Mouse (Mus musculus) CH12.LX (cell line): Measurements from ENCODE around the gene Bsg. TPM values are rescaled to one million over a fixed set of nuclear protein-coding genes. Genes with fewer than 3 reads are reported as not detected.

Experiments used
- DNase-seq: peaks from one replicate; pipeline ENCODE4 v3.0.0-alpha.2; 2013; ENCODE audit errors: extremely low read depth
- H3K27ac ChIP-seq: 2 replicates; pipeline ENCODE4 v1.5.1; 2012; ENCODE audit warnings: low read depth, mild to moderate bottlenecking, control low read depth, moderate library complexity; ENCODE audit not compliant: insufficient read depth
- H3K27me3 ChIP-seq: replicated peaks from 2 replicates; pipeline ENCODE3; 2012; ENCODE audit warnings: inconsistent platforms
- H3K36me3 ChIP-seq, 2 experiments: replicated peaks in 1 of 2; 2 replicates each; pipeline versions ENCODE3 to v1.6.1; 2012; ENCODE audit warnings: inconsistent platforms in 1 of 2, low read length in 1 of 2, mild to moderate bottlenecking in 1 of 2, mixed read lengths in 1 of 2, moderate library complexity in 1 of 2; ENCODE audit not compliant: control insufficient read depth in 1 of 2, insufficient read depth in 1 of 2
- H3K4me1 ChIP-seq, 2 experiments: 2 replicates each; pipeline ENCODE4 v1.6.1; 2012; ENCODE audit warnings: inconsistent platforms in 1 of 2, moderate library complexity in 1 of 2; ENCODE audit not compliant: insufficient read depth in 2 of 2, control insufficient read depth in 1 of 2
- H3K4me2 ChIP-seq: 2 replicates; pipeline ENCODE4 v1.6.1; 2012; ENCODE audit warnings: low read depth, mild to moderate bottlenecking, control low read depth; ENCODE audit not compliant: poor library complexity, insufficient read depth, severe bottlenecking
- H3K4me3 ChIP-seq, 3 experiments: fragments of 150-350 bp in 1 of 3; sonication (generic) in 1 of 3; replicated peaks in 1 of 3; 2 replicates each; pipeline versions ENCODE3 to v1.5.1; 2011 to 2012; ENCODE audit warnings: low read depth in 2 of 3, low read length in 2 of 3, mild to moderate bottlenecking in 2 of 3, moderate library complexity in 2 of 3, control low read depth in 1 of 3, improper control_type of control experiment in 1 of 3, inconsistent platforms in 1 of 3, mixed read lengths in 1 of 3; ENCODE audit not compliant: poor library complexity in 1 of 3
- H3K79me2 ChIP-seq: replicated peaks from 2 replicates; pipeline ENCODE4 v1.6.1; 2012; ENCODE audit warnings: mild to moderate bottlenecking, moderate library complexity; ENCODE audit not compliant: control insufficient read depth, poor library complexity, insufficient read depth, severe bottlenecking; ENCODE audit errors: extremely low read depth
- H3K9ac ChIP-seq: 2 replicates; pipeline ENCODE4 v1.6.1; 2012; ENCODE audit warnings: low read depth, mild to moderate bottlenecking, control low read depth, moderate library complexity; ENCODE audit not compliant: insufficient read depth
- H3K9me3 ChIP-seq: replicated peaks from 2 replicates; pipeline ENCODE3; 2012; ENCODE audit warnings: low read length, inconsistent platforms, mixed read lengths
- CHD1 ChIP-seq: IDR thresholded peaks from 2 replicates; pipeline ENCODE4 v1.6.1; 2012; ENCODE audit warnings: low read depth, low read length, improper control_type of control experiment, inconsistent platforms
- CTCF ChIP-seq, 2 experiments: IDR thresholded peaks in 1 of 2; conservative IDR thresholded peaks in 1 of 2; 2 replicates each; pipeline ENCODE4 v1.5.1; 2011 to 2012; ENCODE audit warnings: low read depth in 2 of 2, low read length in 2 of 2, improper control_type of control experiment in 1 of 2, inconsistent platforms in 1 of 2, mild to moderate bottlenecking in 1 of 2, moderate library complexity in 1 of 2
- GABPA ChIP-seq: IDR thresholded peaks from 2 replicates; pipeline ENCODE4 v1.6.1; 2012; ENCODE audit warnings: low read depth, low read length, improper control_type of control experiment, inconsistent platforms; ENCODE audit not compliant: insufficient replicate concordance
- HCFC1 ChIP-seq: IDR thresholded peaks from 2 replicates; pipeline ENCODE4 v1.6.1; 2012; ENCODE audit warnings: low read depth, mild to moderate bottlenecking, inconsistent platforms, low read length, improper control_type of control experiment
- IRF4 ChIP-seq: IDR thresholded peaks from 2 replicates; pipeline ENCODE4 v1.6.1; 2014; ENCODE audit warnings: low read depth, mild to moderate bottlenecking, inconsistent platforms, low read length, improper control_type of control experiment
- JUN ChIP-seq: IDR thresholded peaks from 2 replicates; pipeline ENCODE4 v1.6.1; 2011; ENCODE audit warnings: low read depth, mild to moderate bottlenecking, low read length, improper control_type of control experiment, moderate library complexity; ENCODE audit not compliant: insufficient read depth
- JUND ChIP-seq: conservative IDR thresholded peaks from 2 replicates; pipeline ENCODE4 v1.6.1; 2011; ENCODE audit warnings: low read depth, low read length, improper control_type of control experiment
- KAT2A ChIP-seq: IDR thresholded peaks from 2 replicates; pipeline ENCODE4 v1.6.1; 2012; ENCODE audit warnings: low read length, improper control_type of control experiment, inconsistent platforms; ENCODE audit not compliant: insufficient replicate concordance
- MAZ ChIP-seq: IDR thresholded peaks from 2 replicates; pipeline ENCODE4 v1.6.1; 2012; ENCODE audit warnings: low read depth, mild to moderate bottlenecking, inconsistent platforms, low read length, improper control_type of control experiment, moderate library complexity
- POLR2A ChIP-seq: IDR thresholded peaks from 2 replicates; pipeline ENCODE4 v1.6.1; 2011; ENCODE audit warnings: low read depth, mild to moderate bottlenecking, improper control_type of control experiment, low read length
- RAD21 ChIP-seq: IDR thresholded peaks from 2 replicates; pipeline ENCODE4 v1.6.1; 2011; ENCODE audit warnings: low read depth, mild to moderate bottlenecking, low read length, improper control_type of control experiment, moderate library complexity
- RCOR1 ChIP-seq: conservative IDR thresholded peaks from 2 replicates; pipeline ENCODE4 v1.6.1; 2012; ENCODE audit warnings: low read depth, mild to moderate bottlenecking, inconsistent platforms, low read length, improper control_type of control experiment
- SIN3A ChIP-seq: IDR thresholded peaks from 2 replicates; pipeline ENCODE4 v1.6.1; 2012; ENCODE audit warnings: low read length, improper control_type of control experiment, inconsistent platforms
- SMC3 ChIP-seq: IDR thresholded peaks from 2 replicates; pipeline ENCODE4 v1.6.1; 2011; ENCODE audit warnings: low read depth, low read length, improper control_type of control experiment
- TBP ChIP-seq: conservative IDR thresholded peaks from 2 replicates; pipeline ENCODE4 v1.6.1; 2011; ENCODE audit warnings: low read depth, low read length, improper control_type of control experiment
- TCF12 ChIP-seq: IDR thresholded peaks from 2 replicates; pipeline ENCODE4 v1.6.1; 2014; ENCODE audit warnings: low read depth, mild to moderate bottlenecking, inconsistent platforms, low read length, improper control_type of control experiment
- UBTF ChIP-seq: IDR thresholded peaks from 2 replicates; pipeline ENCODE4 v1.6.1; 2012; ENCODE audit warnings: low read depth, mild to moderate bottlenecking, inconsistent platforms, low read length, improper control_type of control experiment, moderate library complexity
- dilution Hi-C: fragments of 300-500 bp; cut with MboI; formaldehyde crosslinking; loops from 2 replicates; pipeline ENCODE4 v1.14.3; 2020; ENCODE audit warnings: low sequenced_read_pairs; ENCODE audit not compliant: extremely low pct_unique_long_range_greater_than_20kb, extremely low pct_ligation_motif_present
- in situ Hi-C: fragments of 300-500 bp; cut with MboI; formaldehyde crosslinking; loops from 3 replicates; pipeline ENCODE4 v1.14.3; 2019; ENCODE audit warnings: low sequenced_read_pairs, low pct_ligation_motif_present, low pct_unique_long_range_greater_than_20kb, mixed read lengths
- polyA plus RNA-seq: library from polyadenylated mRNA; unstranded; fragments of >175 nt; gene quantifications from 2 replicates; pipeline ENCODE4 v1.2.1, GENCODE M21; 2012; ENCODE audit warnings: low read depth; ENCODE audit not compliant: insufficient read length
- total RNA-seq, 2 experiments: library from RNA; depleted of rRNA; stranded (reverse); fragments of 300-350 nt in 1 of 2; fragments of >200 nt in 1 of 2; gene quantifications; 2 replicates each; pipeline ENCODE4 v1.2.3; 2012 to 2014

Gene Bsg
- total and polyA plus RNA-seq, 3 experiments = 360 to 710 (median 421) TPM

DNA sequence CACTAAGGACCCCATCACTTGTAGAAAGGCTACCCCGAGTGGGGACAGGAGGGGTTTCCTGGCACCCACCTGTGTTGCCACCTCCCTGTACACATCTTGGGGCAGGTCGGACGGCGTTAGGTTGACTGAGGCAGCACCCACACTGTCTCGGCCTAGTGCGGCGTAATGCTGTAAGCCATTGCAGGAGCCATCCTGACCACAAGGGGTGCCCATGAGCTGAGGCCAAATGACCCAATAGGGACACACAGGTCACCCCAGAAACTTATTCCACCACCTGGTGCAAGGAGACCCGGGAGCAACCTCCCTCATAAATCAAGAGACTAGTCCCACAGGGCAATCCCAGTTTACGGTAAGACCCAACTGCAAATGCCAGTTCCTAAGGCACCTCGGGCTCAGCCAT lies 34.0 kb downstream of the Bsg start:
- Histone ChIP-seq H3K4me1 (no peaks in the 10 kb centered on the region), H3K9me3 (peaks cover 33% of the 10 kb centered on the region), H3K27ac (no peak overlapping the region), H3K4me3 (no peak overlapping the region), H3K4me2 (no peak overlapping the region), H3K79me2 (no peaks in the 10 kb centered on the region), H3K27me3 (no peaks in the 10 kb centered on the region), H3K36me3 (peaks cover 95 to 99% of the 10 kb centered on the region in 2 experiments), H3K9ac (no peak overlapping the region)
- in situ Hi-C loops (no loop called here), dilution Hi-C loops (no loop called here)
- DNase-seq = no peak
- TF ChIP-seq RAD21 = no peak
- peak; percentile 36 to 61 for TF ChIP-seq CTCF (conservative IDR thresholded peaks at IDR 0.05 in 1 of 2, IDR thresholded peaks at IDR 0.05 in 1 of 2; ENCODE audit: low read depth in 2 of 2, low read length in 2 of 2)
- no peak for TF ChIP-seq UBTF
- no peak for TF ChIP-seq IRF4

DNA sequence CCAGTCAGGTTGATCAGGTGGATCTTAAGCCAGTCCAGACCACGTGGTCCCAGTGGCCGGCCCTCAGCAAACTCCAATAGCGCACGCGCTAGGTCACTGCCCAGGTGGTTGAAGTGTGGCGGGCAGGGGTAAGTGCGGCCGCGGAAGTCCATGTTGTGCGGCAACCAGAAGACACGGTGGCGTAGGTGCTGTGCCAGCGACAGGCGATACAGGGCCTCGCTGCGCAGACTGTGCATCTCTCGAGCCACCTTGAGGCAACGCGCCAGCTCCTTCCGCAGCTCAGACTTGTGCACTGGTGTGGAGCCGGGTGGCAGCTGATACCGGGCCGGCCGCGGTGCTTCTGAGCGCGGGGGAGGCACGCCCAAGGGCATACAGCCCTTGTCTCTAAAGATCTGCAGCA lies 34.9 kb downstream of the Bsg start:
- Histone ChIP-seq H3K9me3 (peaks cover 30% of the 10 kb centered on the region), H3K4me3 (no peak overlapping the region), H3K27ac (no peak overlapping the region), H3K79me2 (no peaks in the 10 kb centered on the region), H3K4me2 (no peak overlapping the region), H3K27me3 (no peaks in the 10 kb centered on the region), H3K36me3 (peaks cover 97 to 99% of the 10 kb centered on the region in 2 experiments), H3K4me1 (no peaks in the 10 kb centered on the region), H3K9ac (no peak overlapping the region)
- dilution Hi-C loops = no loop called here
- no peak for DNase-seq
- no peak for TF ChIP-seq GABPA
- TF ChIP-seq UBTF = no peak
- TF ChIP-seq RCOR1 = no peak
- TF ChIP-seq POLR2A = no peak
- TF ChIP-seq TBP = no peak
- no peak for TF ChIP-seq TCF12
- TF ChIP-seq SIN3A = no peak
- no peak for TF ChIP-seq KAT2A
- no peak for TF ChIP-seq MAZ
- no peak for TF ChIP-seq SMC3
- TF ChIP-seq JUND = no peak
- no peak for TF ChIP-seq HCFC1
- no peak for TF ChIP-seq CHD1
- TF ChIP-seq RAD21 = no peak
- in situ Hi-C loops = no loop called here

DNA sequence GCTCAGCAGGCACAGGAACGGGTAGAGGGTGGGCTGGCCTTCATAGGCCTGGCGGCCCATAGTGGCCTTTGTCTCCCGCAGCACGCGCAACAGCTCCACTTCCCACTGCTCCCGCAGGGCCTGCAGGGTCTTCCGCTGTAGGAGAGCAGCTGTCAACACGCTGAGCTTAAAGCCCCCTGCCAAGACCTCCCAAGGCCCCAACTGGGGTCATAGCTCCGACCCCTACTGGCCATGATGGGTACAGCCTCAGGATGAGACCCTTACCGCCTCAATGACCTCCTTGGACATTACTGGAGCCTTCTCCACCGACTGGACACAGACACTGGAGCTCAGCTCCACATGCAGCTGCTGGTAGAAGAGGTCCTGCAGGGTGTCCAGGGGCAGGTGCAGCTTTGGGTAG lies 36.6 kb downstream of the Bsg start:
- TF ChIP-seq JUN = no peak
- H3K27ac ChIP-seq = no peak overlapping the region
- H3K9me3 ChIP-seq = peaks cover 19% of the 10 kb centered on the region
- peaks cover 85 to 93% of the 10 kb centered on the region in 2 experiments for H3K36me3 ChIP-seq
- H3K9ac ChIP-seq = no peak overlapping the region
- in situ Hi-C loops (no loop called here), dilution Hi-C loops (no loop called here)
- DNase-seq = no peak
- H3K4me2 ChIP-seq = no peak overlapping the region
- H3K4me3 ChIP-seq = no peak overlapping the region
- H3K27me3 ChIP-seq = no peaks in the 10 kb centered on the region
- H3K79me2 ChIP-seq = peaks cover 6% of the 10 kb centered on the region
- H3K4me1 ChIP-seq = peaks cover 3 to 9% of the 10 kb centered on the region in 2 experiments
